Mouse (Mus musculus): ENCODE measurements around the gene Pik3r6. TPM values are rescaled to one million over a fixed set of nuclear protein-coding genes. Genes with fewer than 3 reads are reported as not detected.

The Pik3r6 gene
- total and polyA plus RNA-seq, 2 experiments from 2014 or later = 1.3 to 1.5 TPM

DNA sequence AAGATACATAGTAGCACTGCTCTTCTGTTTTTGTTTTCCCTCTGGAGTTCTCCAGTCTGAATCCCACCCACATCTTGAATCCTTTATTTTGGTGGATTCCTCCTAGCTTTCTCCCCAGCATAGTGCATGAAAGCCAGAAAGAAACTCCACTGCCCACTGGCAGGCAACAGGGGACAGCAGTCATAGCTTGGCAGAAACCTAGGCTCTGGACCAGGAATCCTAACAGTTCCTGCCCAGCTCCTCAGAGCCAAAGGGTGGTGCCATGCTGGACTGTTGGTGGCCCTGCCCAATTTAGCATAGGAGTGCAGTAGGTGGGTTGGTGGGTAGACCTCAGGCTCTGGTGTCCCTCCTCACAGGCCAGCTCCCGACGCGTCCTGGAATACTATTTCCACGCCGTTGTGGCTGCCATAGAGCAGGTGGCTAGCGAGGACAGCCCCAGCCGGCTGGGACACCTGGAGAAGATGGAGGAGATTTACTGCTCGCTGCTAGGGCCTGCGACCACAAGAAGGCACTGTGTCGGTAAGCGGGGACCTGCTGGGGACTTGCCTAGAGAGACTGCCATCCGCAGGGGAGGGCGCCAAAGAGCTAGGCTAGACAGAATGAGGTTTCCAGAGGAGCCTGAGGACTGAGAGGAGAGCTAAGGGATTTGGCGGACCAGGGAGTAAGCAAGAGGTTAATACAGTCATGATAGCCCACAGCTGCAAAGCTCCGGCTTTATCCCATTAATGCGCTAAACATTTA lies 28.4 kb downstream of the Pik3r6 start:
- no peaks in the 10 kb centered on the region for H3K9me3 ChIP-seq (ENCODE audit: low read length)
- ATAC-seq (peak; percentile 32; the same call in 1 of the 2 replicates), DNase-seq (ENCODE audit: low spot score) (peak; percentile 39)
- no peaks in the 10 kb centered on the region for H3K4me1 ChIP-seq (ENCODE audit: insufficient read depth, low read length)
- H3K27me3 ChIP-seq (ENCODE audit: insufficient read depth, low read length) = no peaks in the 10 kb centered on the region
- 31% methylated on average over 16 of the region's 16 CpGs for WGBS
- H3K27ac ChIP-seq = no peak overlapping the region
- TF ChIP-seq CTCF (IDR thresholded peaks at IDR 0.05; ENCODE audit: low read depth) = peak; percentile 65
- no peaks in the 10 kb centered on the region for H3K36me3 ChIP-seq (ENCODE audit: insufficient read depth, low read length)
- no peak overlapping the region for H3K9ac ChIP-seq (replicated peaks; ENCODE audit: low read length)
- no peak overlapping the region for H3K4me2 ChIP-seq (ENCODE audit: low read depth, low read length)
- no peak overlapping the region for H3K4me3 ChIP-seq (ENCODE audit: low read length)

DNA sequence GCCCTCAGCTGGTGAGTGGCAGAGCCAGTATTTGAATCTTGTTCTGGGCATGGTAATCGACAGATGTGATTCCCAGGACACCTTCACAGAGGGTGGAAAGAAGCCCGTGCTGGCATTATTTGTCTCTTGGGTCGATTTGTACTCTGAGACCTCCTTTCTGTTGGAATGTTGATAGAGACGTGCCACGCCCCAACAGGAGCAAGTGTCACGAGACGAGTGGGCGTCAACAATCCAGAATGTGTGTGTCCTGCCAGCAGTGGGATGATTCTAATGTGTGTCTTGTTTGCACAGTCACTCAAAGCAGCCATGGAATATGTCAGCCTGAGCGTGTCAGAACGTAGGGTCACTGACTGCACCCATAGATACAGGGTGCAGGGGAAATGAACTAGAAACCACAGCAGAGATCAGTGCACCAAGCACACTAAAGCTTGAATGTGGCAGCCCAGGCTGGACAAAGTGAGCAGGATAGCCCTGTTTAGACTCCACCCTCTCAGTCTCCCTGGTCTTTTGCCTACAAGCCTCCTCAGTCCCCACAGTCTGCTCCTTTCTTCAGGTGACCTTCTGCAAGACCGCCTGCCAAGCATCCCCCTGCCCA lies 29.2 kb downstream of the Pik3r6 start:
- DNase-seq (ENCODE audit: low spot score) (no peak), ATAC-seq (no peak)
- no peaks in the 10 kb centered on the region for H3K27me3 ChIP-seq (ENCODE audit: insufficient read depth, low read length)
- no peak overlapping the region for H3K4me3 ChIP-seq (ENCODE audit: low read length)
- H3K9ac ChIP-seq (replicated peaks; ENCODE audit: low read length) = no peak overlapping the region
- 73% methylated on average over 11 of the region's 11 CpGs for WGBS
- H3K4me1 ChIP-seq (ENCODE audit: insufficient read depth, low read length) = no peaks in the 10 kb centered on the region
- no peaks in the 10 kb centered on the region for H3K36me3 ChIP-seq (ENCODE audit: insufficient read depth, low read length)
- H3K4me2 ChIP-seq (ENCODE audit: low read depth, low read length) = no peak overlapping the region
- H3K27ac ChIP-seq = no peak overlapping the region
- TF ChIP-seq CTCF (IDR thresholded peaks at IDR 0.05; ENCODE audit: low read depth) = no peak
- H3K9me3 ChIP-seq (ENCODE audit: low read length) = no peaks in the 10 kb centered on the region

DNA sequence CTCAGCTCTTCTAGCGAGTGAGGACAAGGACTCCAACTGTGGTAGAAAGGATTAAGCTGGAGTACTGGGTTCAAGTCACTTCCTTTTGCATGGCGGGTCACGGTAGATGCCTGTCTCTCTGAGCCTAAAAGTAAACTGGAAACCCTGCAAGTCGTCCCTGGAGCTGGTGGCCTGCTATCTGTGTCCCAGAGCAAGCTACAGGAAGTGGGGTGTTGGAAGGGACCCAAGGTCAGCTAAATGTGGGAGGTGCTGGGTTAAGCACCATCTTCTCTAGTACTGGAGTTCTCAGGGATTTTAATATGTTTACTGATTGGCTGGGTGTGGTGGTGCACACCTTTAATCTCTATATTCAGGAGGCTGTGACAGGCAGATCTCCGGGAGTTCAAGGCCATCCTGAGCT lies 30.0 kb downstream of the Pik3r6 start:
- H3K4me1 ChIP-seq (ENCODE audit: insufficient read depth, low read length) = no peaks in the 10 kb centered on the region
- no peak overlapping the region for H3K4me3 ChIP-seq (ENCODE audit: low read length)
- TF ChIP-seq CTCF (IDR thresholded peaks at IDR 0.05; ENCODE audit: low read depth) = no peak
- WGBS = 80% methylated on average over 5 of the region's 5 CpGs
- H3K9me3 ChIP-seq (ENCODE audit: low read length) = no peaks in the 10 kb centered on the region
- H3K36me3 ChIP-seq (ENCODE audit: insufficient read depth, low read length) = no peaks in the 10 kb centered on the region
- ATAC-seq (no peak), DNase-seq (ENCODE audit: low spot score) (no peak)
- no peak overlapping the region for H3K27ac ChIP-seq
- H3K9ac ChIP-seq (replicated peaks; ENCODE audit: low read length) = no peak overlapping the region
- H3K27me3 ChIP-seq (ENCODE audit: insufficient read depth, low read length) = no peaks in the 10 kb centered on the region
- H3K4me2 ChIP-seq (ENCODE audit: low read depth, low read length) = no peak overlapping the region

DNA sequence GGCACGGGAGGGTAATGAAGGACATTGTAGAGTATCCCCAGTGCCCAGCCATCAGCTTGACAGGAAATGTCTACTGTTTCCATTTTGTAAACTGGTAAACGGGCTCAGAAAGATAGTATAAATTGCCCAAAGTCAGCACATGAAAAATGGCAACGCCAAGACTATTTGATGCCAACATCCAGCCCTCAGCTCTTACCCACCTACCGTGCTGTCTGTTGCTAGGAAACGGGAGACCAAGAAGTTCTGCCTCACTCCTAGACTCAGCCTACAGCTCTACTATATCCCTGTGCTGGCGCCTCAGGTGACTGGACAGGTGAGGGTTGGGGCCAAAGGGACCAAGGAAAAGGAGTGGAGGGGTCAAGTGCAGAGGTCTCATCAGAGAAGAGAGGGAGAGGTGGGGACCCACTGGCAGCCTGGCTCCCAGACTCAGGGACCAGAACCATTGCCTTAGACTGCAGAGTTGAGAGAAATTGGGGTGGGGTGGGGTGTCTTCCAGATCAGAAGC lies 31.2 kb downstream of the Pik3r6 start:
- no peak overlapping the region for H3K27ac ChIP-seq
- no peak overlapping the region for H3K4me2 ChIP-seq (ENCODE audit: low read depth, low read length)
- H3K9me3 ChIP-seq (ENCODE audit: low read length) = no peaks in the 10 kb centered on the region
- ATAC-seq (no peak), DNase-seq (ENCODE audit: low spot score) (no peak)
- 63% methylated on average over 6 of the region's 6 CpGs for WGBS
- no peak for TF ChIP-seq CTCF (IDR thresholded peaks at IDR 0.05; ENCODE audit: low read depth)
- H3K4me3 ChIP-seq (ENCODE audit: low read length) = no peak overlapping the region
- no peaks in the 10 kb centered on the region for H3K27me3 ChIP-seq (ENCODE audit: insufficient read depth, low read length)
- no peaks in the 10 kb centered on the region for H3K4me1 ChIP-seq (ENCODE audit: insufficient read depth, low read length)
- no peak overlapping the region for H3K9ac ChIP-seq (replicated peaks; ENCODE audit: low read length)
- H3K36me3 ChIP-seq (ENCODE audit: insufficient read depth, low read length) = no peaks in the 10 kb centered on the region

DNA sequence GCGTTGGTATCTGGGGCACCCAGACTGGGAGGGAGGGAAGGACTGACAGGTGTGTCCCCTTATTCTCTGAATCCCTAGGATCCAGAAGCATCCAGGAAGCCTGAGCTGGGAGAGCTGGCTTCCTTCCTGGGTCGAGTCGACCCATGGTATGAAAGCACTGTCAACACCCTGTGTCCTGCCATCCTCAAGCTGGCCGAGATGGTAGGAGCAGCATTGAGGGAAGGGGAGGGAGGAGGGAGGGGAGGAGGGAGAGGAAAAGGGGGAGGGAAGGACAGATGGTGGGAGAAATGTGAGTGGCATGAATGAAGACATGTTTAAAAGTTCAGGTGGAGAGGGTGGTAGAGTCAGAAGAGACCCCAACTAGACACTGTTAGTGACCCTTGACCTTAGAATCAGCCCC lies 33.2 kb downstream of the Pik3r6 start:
- Histone ChIP-seq H3K27me3 (ENCODE audit: insufficient read depth, low read length) (no peaks in the 10 kb centered on the region), H3K4me3 (ENCODE audit: low read length) (no peak overlapping the region), H3K4me1 (ENCODE audit: insufficient read depth, low read length) (no peaks in the 10 kb centered on the region), H3K36me3 (ENCODE audit: insufficient read depth, low read length) (no peaks in the 10 kb centered on the region), H3K27ac (no peak overlapping the region), H3K4me2 (ENCODE audit: low read depth, low read length) (no peak overlapping the region), H3K9ac (replicated peaks; ENCODE audit: low read length) (no peak overlapping the region), H3K9me3 (ENCODE audit: low read length) (no peaks in the 10 kb centered on the region)
- DNase-seq (ENCODE audit: low spot score) = no peak
- 72% methylated on average over 4 of the region's 4 CpGs for WGBS
- ATAC-seq = no peak
- TF ChIP-seq CTCF (IDR thresholded peaks at IDR 0.05; ENCODE audit: low read depth) = no peak

DNA sequence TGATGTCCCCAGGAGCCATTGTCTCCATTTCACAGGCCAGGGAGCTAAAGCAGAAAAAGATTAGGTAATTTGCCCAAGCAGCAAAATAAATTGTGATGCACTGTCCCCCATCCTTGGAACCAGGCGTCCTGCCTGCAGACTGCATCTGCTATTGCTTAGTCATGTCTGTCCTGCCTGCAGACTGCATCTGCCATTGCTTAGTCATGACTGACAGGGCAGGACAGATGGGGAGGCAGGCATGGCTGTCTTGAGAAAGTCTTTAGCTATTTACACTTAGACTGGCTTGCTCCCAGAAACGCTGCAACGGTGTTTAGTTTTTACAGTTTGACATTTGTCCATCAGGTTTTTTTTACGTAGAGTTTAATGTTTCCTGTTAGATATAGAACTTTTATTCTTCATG lies 33.6 kb downstream of the Pik3r6 start:
- peak; percentile 41 for DNase-seq (ENCODE audit: low spot score)
- Histone ChIP-seq H3K4me3 (ENCODE audit: low read length) (no peak overlapping the region), H3K4me1 (ENCODE audit: insufficient read depth, low read length) (no peaks in the 10 kb centered on the region), H3K9ac (replicated peaks; ENCODE audit: low read length) (no peak overlapping the region), H3K27ac (no peak overlapping the region), H3K27me3 (ENCODE audit: insufficient read depth, low read length) (no peaks in the 10 kb centered on the region), H3K9me3 (ENCODE audit: low read length) (no peaks in the 10 kb centered on the region), H3K4me2 (ENCODE audit: low read depth, low read length) (no peak overlapping the region), H3K36me3 (ENCODE audit: insufficient read depth, low read length) (no peaks in the 10 kb centered on the region)
- no peak for TF ChIP-seq CTCF (IDR thresholded peaks at IDR 0.05; ENCODE audit: low read depth)
- no peak for ATAC-seq
- 47% methylated on average over 4 of the region's 4 CpGs for WGBS

DNA sequence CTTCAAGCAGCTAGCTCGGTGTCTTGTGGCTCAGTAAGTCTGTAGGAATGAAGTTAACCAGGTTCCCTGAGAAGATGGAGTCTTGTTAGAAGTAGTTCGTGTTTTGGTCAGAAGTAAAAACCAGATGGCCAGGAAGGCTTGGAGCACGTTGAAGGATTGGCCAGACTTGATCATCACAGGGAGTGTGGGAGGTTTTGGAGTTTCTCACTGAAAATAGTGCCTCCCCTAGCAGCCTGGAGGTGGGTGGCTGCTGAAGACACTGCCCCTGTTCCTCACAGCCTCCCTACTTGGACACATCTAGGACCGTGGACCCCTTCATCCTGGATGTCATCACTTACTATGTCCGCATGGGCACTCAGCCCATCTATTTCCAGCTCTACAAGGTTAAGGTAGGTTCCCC lies 36.8 kb downstream of the Pik3r6 start:
- 62% methylated on average over 5 of the region's 5 CpGs for WGBS

More for the DNA sequence above, 36.8 kb downstream of the Pik3r6 start:
- no peak overlapping the region for H3K27ac ChIP-seq
- no peak overlapping the region for H3K4me2 ChIP-seq (ENCODE audit: low read depth, low read length)
- TF ChIP-seq CTCF (IDR thresholded peaks at IDR 0.05; ENCODE audit: low read depth) = no peak
- H3K27me3 ChIP-seq (ENCODE audit: insufficient read depth, low read length) = no peaks in the 10 kb centered on the region
- ATAC-seq (no peak), DNase-seq (ENCODE audit: low spot score) (no peak)
- no peak overlapping the region for H3K4me3 ChIP-seq (ENCODE audit: low read length)
- H3K9ac ChIP-seq (replicated peaks; ENCODE audit: low read length) = no peak overlapping the region
- no peaks in the 10 kb centered on the region for H3K9me3 ChIP-seq (ENCODE audit: low read length)
- H3K36me3 ChIP-seq (ENCODE audit: insufficient read depth, low read length) = no peaks in the 10 kb centered on the region
- H3K4me1 ChIP-seq (ENCODE audit: insufficient read depth, low read length) = no peaks in the 10 kb centered on the region

All from hindbrain, postnatal 0 days (tissue).